Mouse (Mus musculus): ENCODE measurements around the gene Ccdc13. TPM values are rescaled to one million over a fixed set of nuclear protein-coding genes. Genes with fewer than 3 reads are reported as not detected.
A peak's percentile ranks its signal among the peaks of the same experiment; 100 is the strongest.

Ccdc13 gene
- polyA plus RNA-seq, 1 experiment from 2014 or later: 0.58 TPM

- WGBS: 75% methylated on average over 6 of the region's 6 CpGs
- no peak for ATAC-seq (ENCODE audit: insufficient number of reproducible peaks, insufficient read depth, low FRiP score, low TSS enrichment, low read depth)
- peaks cover 12% of the 10 kb centered on the region for H3K4me1 ChIP-seq (replicated peaks)
These were observed 16.7 kb downstream of the Ccdc13 start for GRCm38 (mm10) chr9:121822585-121822991.

GRCm38 (mm10) chr9:121820765-121821164, 18.5 kb downstream of the Ccdc13 start:
- peaks cover 12% of the 10 kb centered on the region for H3K4me1 ChIP-seq (replicated peaks)
- H3K9me3 ChIP-seq: no peaks in the 10 kb centered on the region
- 70% methylated on average over 5 of the region's 5 CpGs for WGBS
- no peak overlapping the region for H3K4me3 ChIP-seq (replicated peaks)
- H3K27ac ChIP-seq: no peak overlapping the region
- H3K9ac ChIP-seq (replicated peaks): no peak overlapping the region
- no peaks in the 10 kb centered on the region for H3K36me3 ChIP-seq
- no peak overlapping the region for H3K4me2 ChIP-seq
- 0 out of 2 replicates have a peak, but pooled peaks cover 3% of the 10 kb centered on the region for H3K27me3 ChIP-seq
- no peak for ATAC-seq (ENCODE audit: insufficient number of reproducible peaks, insufficient read depth, low FRiP score, low TSS enrichment, low read depth)

More at GRCm38 (mm10) chr9:121822585-121822991, 16.7 kb downstream of the Ccdc13 start:
- Histone ChIP-seq H3K4me3 (replicated peaks) (no peak overlapping the region), H3K27ac (no peak overlapping the region), H3K36me3 (no peaks in the 10 kb centered on the region), H3K9ac (replicated peaks) (no peak overlapping the region), H3K4me2 (no peak overlapping the region), H3K9me3 (no peaks in the 10 kb centered on the region), H3K27me3 (0 out of 2 replicates have a peak, but pooled peaks cover 3% of the 10 kb centered on the region)

GRCm38 (mm10) chr9:121819771-121820471, 19.3 kb downstream of the Ccdc13 start:
- Histone ChIP-seq H3K27me3 (0 out of 2 replicates have a peak, but pooled peaks cover 5% of the 10 kb centered on the region), H3K4me3 (replicated peaks) (no peak overlapping the region), H3K4me1 (replicated peaks) (peaks cover 12% of the 10 kb centered on the region), H3K9me3 (no peaks in the 10 kb centered on the region), H3K9ac (replicated peaks) (no peak overlapping the region; the same call in 1 of the 2 replicates), H3K36me3 (no peaks in the 10 kb centered on the region), H3K27ac (peak overlapping the region; percentile 85), H3K4me2 (0 out of 2 replicates have a peak overlapping the region, but pooled peaks have one; percentile 8)
- WGBS: 64% methylated on average over 7 of the region's 7 CpGs
- ATAC-seq (ENCODE audit: insufficient number of reproducible peaks, insufficient read depth, low FRiP score, low TSS enrichment, low read depth): no peak

- Histone ChIP-seq H3K27ac (peak overlapping the region; percentile 85), H3K36me3 (no peaks in the 10 kb centered on the region), H3K9me3 (no peaks in the 10 kb centered on the region), H3K27me3 (0 out of 2 replicates have a peak, but pooled peaks cover 5% of the 10 kb centered on the region), H3K4me3 (replicated peaks) (no peak overlapping the region), H3K4me1 (replicated peaks) (peaks cover 12% of the 10 kb centered on the region), H3K4me2 (0 out of 2 replicates have a peak overlapping the region, but pooled peaks have one; percentile 8), H3K9ac (replicated peaks) (no peak overlapping the region; the same call in 1 of the 2 replicates)
- peak; percentile 48; the same call in 1 of the 2 replicates for ATAC-seq (ENCODE audit: insufficient number of reproducible peaks, insufficient read depth, low FRiP score, low TSS enrichment, low read depth)
- 53% methylated on average over 9 of the region's 9 CpGs for WGBS
These were observed 20.0 kb downstream of the Ccdc13 start for GRCm38 (mm10) chr9:121819073-121819770.

- Histone ChIP-seq H3K9me3 (no peaks in the 10 kb centered on the region), H3K4me2 (no peak overlapping the region), H3K27ac (no peak overlapping the region), H3K9ac (replicated peaks) (no peak overlapping the region), H3K27me3 (0 out of 2 replicates have a peak, but pooled peaks cover 5% of the 10 kb centered on the region), H3K4me1 (replicated peaks) (peaks cover 14% of the 10 kb centered on the region), H3K36me3 (no peaks in the 10 kb centered on the region), H3K4me3 (replicated peaks) (no peak overlapping the region)
- ATAC-seq (ENCODE audit: insufficient number of reproducible peaks, insufficient read depth, low FRiP score, low TSS enrichment, low read depth): no peak
- 64% methylated on average over 6 of the region's 6 CpGs for WGBS
These were observed 24.1 kb downstream of the Ccdc13 start for GRCm38 (mm10) chr9:121815183-121815582.

- H3K9me3 ChIP-seq: no peaks in the 10 kb centered on the region
- H3K36me3 ChIP-seq: no peaks in the 10 kb centered on the region
- no peak for ATAC-seq (ENCODE audit: insufficient number of reproducible peaks, insufficient read depth, low FRiP score, low TSS enrichment, low read depth)
- no peak overlapping the region for H3K9ac ChIP-seq (replicated peaks)
- 46% methylated on average over 15 of the region's 15 CpGs for WGBS
- H3K4me1 ChIP-seq (replicated peaks): peaks cover 11% of the 10 kb centered on the region
- H3K4me3 ChIP-seq (replicated peaks): no peak overlapping the region
- no peaks in the 10 kb centered on the region for H3K27me3 ChIP-seq
- H3K4me2 ChIP-seq: no peak overlapping the region
- no peak overlapping the region for H3K27ac ChIP-seq
These were observed 29.0 kb downstream of the Ccdc13 start for GRCm38 (mm10) chr9:121810081-121810821.

GRCm38 (mm10) chr9:121808511-121808910, 30.8 kb downstream of the Ccdc13 start:
- no peak overlapping the region for H3K27ac ChIP-seq

GRCm38 (mm10) chr9:121807947-121808346, 31.3 kb downstream of the Ccdc13 start:
- H3K27ac ChIP-seq: no peak overlapping the region

More at GRCm38 (mm10) chr9:121808511-121808910, 30.8 kb downstream of the Ccdc13 start:
- H3K9ac ChIP-seq (replicated peaks): no peak overlapping the region
- H3K4me2 ChIP-seq: no peak overlapping the region
- H3K9me3 ChIP-seq: no peaks in the 10 kb centered on the region
- 67% methylated on average over 3 of the region's 3 CpGs for whole genome bisulfite sequencing
- H3K36me3 ChIP-seq: no peaks in the 10 kb centered on the region
- H3K4me1 ChIP-seq (replicated peaks): peaks cover 11% of the 10 kb centered on the region
- H3K27me3 ChIP-seq: no peaks in the 10 kb centered on the region
- no peak overlapping the region for H3K4me3 ChIP-seq (replicated peaks)
- ATAC-seq (ENCODE audit: insufficient number of reproducible peaks, insufficient read depth, low FRiP score, low TSS enrichment, low read depth): no peak

GRCm38 (mm10) chr9:121807546-121807945, 31.7 kb downstream of the Ccdc13 start:
- H3K9me3 ChIP-seq: no peaks in the 10 kb centered on the region
- H3K27ac ChIP-seq: no peak overlapping the region
- H3K4me2 ChIP-seq: no peak overlapping the region
- H3K4me1 ChIP-seq (replicated peaks): peaks cover 11% of the 10 kb centered on the region
- H3K27me3 ChIP-seq: no peaks in the 10 kb centered on the region
- H3K9ac ChIP-seq (replicated peaks): no peak overlapping the region
- WGBS: 57% methylated on average over 1 of the region's 1 CpGs
- no peaks in the 10 kb centered on the region for H3K36me3 ChIP-seq
- ATAC-seq (ENCODE audit: insufficient number of reproducible peaks, insufficient read depth, low FRiP score, low TSS enrichment, low read depth): no peak
- H3K4me3 ChIP-seq (replicated peaks): no peak overlapping the region

More at GRCm38 (mm10) chr9:121807947-121808346, 31.3 kb downstream of the Ccdc13 start:
- H3K9me3 ChIP-seq: no peaks in the 10 kb centered on the region
- 64% methylated on average over 7 of the region's 7 CpGs for WGBS
- peaks cover 11% of the 10 kb centered on the region for H3K4me1 ChIP-seq (replicated peaks)
- H3K36me3 ChIP-seq: no peaks in the 10 kb centered on the region
- no peaks in the 10 kb centered on the region for H3K27me3 ChIP-seq
- no peak overlapping the region for H3K9ac ChIP-seq (replicated peaks)
- no peak overlapping the region for H3K4me3 ChIP-seq (replicated peaks)
- ATAC-seq (ENCODE audit: insufficient number of reproducible peaks, insufficient read depth, low FRiP score, low TSS enrichment, low read depth): no peak
- no peak overlapping the region for H3K4me2 ChIP-seq

- Histone ChIP-seq H3K4me1 (replicated peaks) (peaks cover 3% of the 10 kb centered on the region; the same call in 1 of the 2 replicates), H3K27ac (no peak overlapping the region)
- WGBS: 61% methylated on average over 7 of the region's 7 CpGs
These were observed 36.5 kb downstream of the Ccdc13 start for GRCm38 (mm10) chr9:121802747-121803146.

More at GRCm38 (mm10) chr9:121802747-121803146, 36.5 kb downstream of the Ccdc13 start:
- H3K9ac ChIP-seq (replicated peaks): no peak overlapping the region
- H3K27me3 ChIP-seq: peaks cover 15% of the 10 kb centered on the region
- no peaks in the 10 kb centered on the region for H3K9me3 ChIP-seq
- H3K36me3 ChIP-seq: no peaks in the 10 kb centered on the region
- H3K4me2 ChIP-seq: no peak overlapping the region
- H3K4me3 ChIP-seq (replicated peaks): no peak overlapping the region
- ATAC-seq (ENCODE audit: insufficient number of reproducible peaks, insufficient read depth, low FRiP score, low TSS enrichment, low read depth): no peak
